Mouse (Mus musculus): ENCODE data around the gene Rnaseh2a.

The Rnaseh2a gene

GRCm38 (mm10) chr8:84985049-84985683, 15.6 kb upstream of the Rnaseh2a start:
- intact Hi-C loops (cut with DNase I) = no loop called here

GRCm38 (mm10) chr8:84984294-84985048, 14.9 kb upstream of the Rnaseh2a start:
- intact Hi-C loops (cut with DNase I) = no loop called here

- intact Hi-C loops (cut with DNase I) = no loop called here
Observed at GRCm38 (mm10) chr8:84982499-84983011, 13.0 kb upstream of the Rnaseh2a start.

- intact Hi-C loops (cut with DNase I) = no loop called here
Observed at GRCm38 (mm10) chr8:84981644-84982498, 12.3 kb upstream of the Rnaseh2a start.

- intact Hi-C loops (cut with DNase I) = no loop called here
Observed at GRCm38 (mm10) chr8:84980622-84981358, 11.2 kb upstream of the Rnaseh2a start.

GRCm38 (mm10) chr8:84979599-84980421, 10.2 kb upstream of the Rnaseh2a start:
- intact Hi-C loops (cut with DNase I) = loop anchor here (5.0 kb wide), 1 partner anchor 47 kb away; the partner anchor contains the start of genes Asna1 and Trir

GRCm38 (mm10) chr8:84978248-84978940, 8.8 kb upstream of the Rnaseh2a start, which contains the start of gene Junb:
Gene Junb (minus strand): TSS chr8:84978718.
- intact Hi-C loops (cut with DNase I) = loop anchor here (5.0 kb wide), 1 partner anchor 49 kb away; the partner anchor contains the start of genes Asna1 and Trir

GRCm38 (mm10) chr8:84977435-84978247, 8.1 kb upstream of the Rnaseh2a start:
- intact Hi-C loops (cut with DNase I) = loop anchor here (5.0 kb wide), 1 partner anchor 50 kb away; the partner anchor contains the start of genes Asna1 and Trir

- intact Hi-C loops (cut with DNase I) = loop anchor here (5.0 kb wide), 1 partner anchor 50 kb away; the partner anchor contains the start of genes Asna1 and Trir
Observed at GRCm38 (mm10) chr8:84976763-84977434, 7.3 kb upstream of the Rnaseh2a start.

- intact Hi-C loops (cut with DNase I) = loop anchor here (5.0 kb wide), 1 partner anchor 51 kb away; the partner anchor contains the start of genes Asna1 and Trir
Observed at GRCm38 (mm10) chr8:84976031-84976762, 6.6 kb upstream of the Rnaseh2a start.

GRCm38 (mm10) chr8:84975434-84975833, 5.9 kb upstream of the Rnaseh2a start:
- intact Hi-C loops (cut with DNase I) = loop anchor here (5.0 kb wide), 1 partner anchor 52 kb away; the partner anchor contains the start of genes Asna1 and Trir

- intact Hi-C loops (cut with DNase I) = loop anchor here (1.0 to 5.0 kb wide), 2 partner anchors 16 to 53 kb away; partner anchors contain the start of genes Asna1, Hook2 and Trir
Observed at GRCm38 (mm10) chr8:84974543-84975142, 5.1 kb upstream of the Rnaseh2a start.

GRCm38 (mm10) chr8:84973803-84974542, 4.4 kb upstream of the Rnaseh2a start:
- intact Hi-C loops (cut with DNase I) = loop anchor here (1.0 kb wide), 1 partner anchor 16 kb away; the partner anchor contains the start of gene Hook2

- intact Hi-C loops (cut with DNase I) = no loop called here
Observed at GRCm38 (mm10) chr8:84973079-84973478, 3.5 kb upstream of the Rnaseh2a start.

- intact Hi-C loops (cut with DNase I) = no loop called here
Observed at GRCm38 (mm10) chr8:84970913-84971312, 1.3 kb upstream of the Rnaseh2a start.

Data from adrenal gland (tissue).